Mouse (Mus musculus) kidney, embryonic 14.5 days (tissue): Measurements from ENCODE around the gene Acer1. TPM values are rescaled to one million over a fixed set of nuclear protein-coding genes. Genes with fewer than 3 reads are reported as not detected.

Source experiments
- ATAC-seq: fragments of 200-750 bp; cut with Nextera tagmentation; 2 replicates; pipeline ENCODE4 v1.8.0; 2017; ENCODE audit warnings: moderate number of reproducible peaks, mild to moderate bottlenecking, moderate TSS enrichment, moderate library complexity; ENCODE audit not compliant: low FRiP score, low TSS enrichment
- H3K27ac ChIP-seq: fragments of 300-500 bp; sonication (generic); 2 replicates; pipeline ENCODE4 v1.5.1; 2014; ENCODE audit warnings: low read depth, mild to moderate bottlenecking, low read length, moderate library complexity, mixed read lengths
- H3K27me3 ChIP-seq: fragments of 300-500 bp; sonication (generic); 2 replicates; pipeline ENCODE4 v1.6.1; 2014; ENCODE audit warnings: mild to moderate bottlenecking, low read length; ENCODE audit not compliant: control insufficient read depth, insufficient read depth
- H3K36me3 ChIP-seq: fragments of 300-500 bp; sonication (generic); 2 replicates; pipeline ENCODE4 v1.6.1; 2014; ENCODE audit warnings: low read length, mixed read lengths; ENCODE audit not compliant: control insufficient read depth, insufficient read depth
- H3K4me1 ChIP-seq: fragments of 300-500 bp; sonication (generic); 2 replicates; pipeline ENCODE4 v1.6.1; 2014; ENCODE audit warnings: low read length, mixed read lengths; ENCODE audit not compliant: control insufficient read depth, insufficient read depth
- H3K4me2 ChIP-seq: fragments of 300-500 bp; sonication (generic); replicated peaks from 2 replicates; pipeline ENCODE4 v1.6.1; 2014; ENCODE audit warnings: low read depth, mild to moderate bottlenecking, low read length
- H3K4me3 ChIP-seq: fragments of 300-500 bp; sonication (generic); 2 replicates; pipeline ENCODE4 v1.5.1; 2014; ENCODE audit warnings: mild to moderate bottlenecking, low read length
- H3K9ac ChIP-seq: fragments of 300-500 bp; sonication (generic); 2 replicates; pipeline ENCODE4 v1.6.1; 2014; ENCODE audit warnings: low read depth, mild to moderate bottlenecking, low read length, moderate library complexity
- H3K9me3 ChIP-seq: fragments of 300-500 bp; sonication (generic); 2 replicates; pipeline ENCODE4 v1.6.1; 2016; ENCODE audit warnings: low read length; ENCODE audit not compliant: control insufficient read depth
- WGBS: fragments of 180-500 bp; shearing (Covaris S2); extraction: QIAGEN DNeasy Blood & Tissue Kit; methylation state at CpG from one replicate; pipeline ENCODE4 v1.1.7; 2014; 5-methylcytosine and 5-hydroxymethylcytosine counted together
- polyA plus RNA-seq: library from polyadenylated mRNA; unstranded; fragments of >200 nt; fragmentation: Nextera tagmentation; extraction: Ambion mirVana; gene quantifications from 2 replicates; pipeline ENCODE4 v1.2.1, GENCODE M21; 2014

Acer1 gene
- polyA plus RNA-seq, 1 experiment from 2014 or later, result not detected

- peak; percentile 57 for ATAC-seq
- Histone ChIP-seq H3K4me2 (peak overlapping the region; percentile 91), H3K4me1 (peaks cover 12% of the 10 kb centered on the region; the same call in 1 of the 2 replicates), H3K36me3 (peaks cover 35% of the 10 kb centered on the region), H3K9me3 (no peaks in the 10 kb centered on the region), H3K27me3 (no peaks in the 10 kb centered on the region), H3K27ac (peak overlapping the region; percentile 55; the same call in 1 of the 2 replicates), H3K9ac (peak overlapping the region; percentile 87), H3K4me3 (peak overlapping the region; percentile 86)
- WGBS, result 0% methylated on average over 19 of the region's 19 CpGs
Observed at GRCm38 (mm10) chr17:57010911-57011235, 28.9 kb upstream of the Acer1 start.

GRCm38 (mm10) chr17:57007137-57007905, 25.4 kb upstream of the Acer1 start:
- no peaks in the 10 kb centered on the region for H3K9me3 ChIP-seq
- H3K9ac ChIP-seq, result no peak overlapping the region
- no peak for ATAC-seq
- H3K4me1 ChIP-seq, result peaks cover 9% of the 10 kb centered on the region; the same call in 1 of the 2 replicates
- no peaks in the 10 kb centered on the region for H3K27me3 ChIP-seq
- no peak overlapping the region for H3K4me2 ChIP-seq
- H3K4me3 ChIP-seq, result no peak overlapping the region
- no peak overlapping the region for H3K27ac ChIP-seq
- WGBS, result 91% methylated on average over 13 of the region's 13 CpGs
- H3K36me3 ChIP-seq, result peaks cover 68% of the 10 kb centered on the region

- no peak overlapping the region for H3K4me2 ChIP-seq
- H3K27me3 ChIP-seq, result no peaks in the 10 kb centered on the region
- ATAC-seq, result no peak
- no peaks in the 10 kb centered on the region for H3K9me3 ChIP-seq
- H3K9ac ChIP-seq, result no peak overlapping the region
- peaks cover 74% of the 10 kb centered on the region for H3K36me3 ChIP-seq
- no peaks in the 10 kb centered on the region for H3K4me1 ChIP-seq
- no peak overlapping the region for H3K4me3 ChIP-seq
- H3K27ac ChIP-seq, result no peak overlapping the region
- WGBS, result 87% methylated on average over 7 of the region's 7 CpGs
Observed at GRCm38 (mm10) chr17:57003994-57004393, 22.1 kb upstream of the Acer1 start.

GRCm38 (mm10) chr17:57001228-57001627, 19.3 kb upstream of the Acer1 start:
- peaks cover 8% of the 10 kb centered on the region for H3K4me1 ChIP-seq
- H3K4me2 ChIP-seq, result no peak overlapping the region
- no peaks in the 10 kb centered on the region for H3K27me3 ChIP-seq
- H3K9ac ChIP-seq, result no peak overlapping the region
- WGBS, result 71% methylated on average over 8 of the region's 8 CpGs
- no peaks in the 10 kb centered on the region for H3K9me3 ChIP-seq
- peaks cover 59% of the 10 kb centered on the region for H3K36me3 ChIP-seq
- ATAC-seq, result no peak
- H3K4me3 ChIP-seq, result no peak overlapping the region
- no peak overlapping the region for H3K27ac ChIP-seq

- Histone ChIP-seq H3K4me1 (peaks cover 8% of the 10 kb centered on the region), H3K9me3 (no peaks in the 10 kb centered on the region), H3K9ac (no peak within 1 kb of the TSS), H3K27me3 (no peaks in the 10 kb centered on the region), H3K36me3 (peaks cover 59% of the 10 kb centered on the region), H3K4me3 (no peak within 1 kb of the TSS), H3K4me2 (no peak within 1 kb of the TSS), H3K27ac (no peak within 1 kb of the TSS)
- WGBS, result 85% methylated on average over 9 of the region's 9 CpGs
- ATAC-seq, result no peak
Observed at GRCm38 (mm10) chr17:56999968-57000609, 18.2 kb upstream of the Acer1 start, which contains the start of gene Pspn. Pspn (minus strand) TSS chr17:57000018.

- Histone ChIP-seq H3K9me3 (no peaks in the 10 kb centered on the region), H3K4me2 (no peak overlapping the region), H3K27me3 (no peaks in the 10 kb centered on the region), H3K27ac (no peak overlapping the region), H3K36me3 (peaks cover 59% of the 10 kb centered on the region), H3K4me3 (no peak overlapping the region), H3K9ac (no peak overlapping the region), H3K4me1 (peaks cover 8% of the 10 kb centered on the region)
- WGBS, result 90% methylated on average over 9 of the region's 9 CpGs
- ATAC-seq, result no peak
Observed at GRCm38 (mm10) chr17:56999414-56999813, 17.5 kb upstream of the Acer1 start.

GRCm38 (mm10) chr17:56997029-56997667, 15.2 kb upstream of the Acer1 start, which contains the start of gene Alkbh7:
Alkbh7 (plus strand) TSS chr17:56997339.
- H3K4me1 ChIP-seq, result peaks cover 8% of the 10 kb centered on the region
- peak within 1 kb of the TSS; percentile 85 for H3K4me3 ChIP-seq
- H3K27me3 ChIP-seq, result no peaks in the 10 kb centered on the region
- peak within 1 kb of the TSS; percentile 69 for H3K4me2 ChIP-seq
- ATAC-seq, result peak; percentile 99
- WGBS, result under 1% methylated on average over 38 of the region's 38 CpGs
- H3K36me3 ChIP-seq, result peaks cover 63% of the 10 kb centered on the region
- peak within 1 kb of the TSS; percentile 69; the same call in 1 of the 2 replicates for H3K27ac ChIP-seq
- no peaks in the 10 kb centered on the region for H3K9me3 ChIP-seq
- peak within 1 kb of the TSS; percentile 63 for H3K9ac ChIP-seq

GRCm38 (mm10) chr17:56996506-56996905, 14.6 kb upstream of the Acer1 start:
- no peak overlapping the region for H3K4me2 ChIP-seq

More at GRCm38 (mm10) chr17:56996506-56996905, 14.6 kb upstream of the Acer1 start:
- H3K4me1 ChIP-seq, result peaks cover 8% of the 10 kb centered on the region
- H3K27ac ChIP-seq, result no peak overlapping the region
- no peaks in the 10 kb centered on the region for H3K27me3 ChIP-seq
- no peak overlapping the region for H3K9ac ChIP-seq
- no peak for ATAC-seq
- H3K9me3 ChIP-seq, result no peaks in the 10 kb centered on the region
- WGBS, result 75% methylated on average over 2 of the region's 2 CpGs
- H3K36me3 ChIP-seq, result peaks cover 63% of the 10 kb centered on the region
- H3K4me3 ChIP-seq, result peak overlapping the region; percentile 85; the same call in 1 of the 2 replicates
